Mouse (Mus musculus): ENCODE data around the gene Olfr460. TPM values are rescaled to one million over a fixed set of nuclear protein-coding genes. Genes with fewer than 3 reads are reported as not detected.
"Not testable (repeated sequence)": the region's sequence is repeated elsewhere in the genome, so short reads cannot be mapped to it uniquely, and the experiment has no call there.

Olfr460 gene
- polyA plus RNA-seq, 1 experiment from 2014 or later = not detected

- 56% methylated on average over 3 of the region's 3 CpGs for WGBS
- Histone ChIP-seq H3K4me1 (ENCODE audit: control insufficient read depth in 2 of 2, insufficient read depth in 2 of 2, low read length in 2 of 2) (no peaks in the 10 kb centered on the region), H3K27me3 (ENCODE audit: control insufficient read depth, insufficient read depth, low read length) (no peaks in the 10 kb centered on the region), H3K36me3 (ENCODE audit: control insufficient read depth, insufficient read depth, low read length) (no peaks in the 10 kb centered on the region), H3K4me2 (ENCODE audit: low read length) (no peak overlapping the region), H3K9me3 (ENCODE audit: control insufficient read depth, low read length) (no peaks in the 10 kb centered on the region), H3K27ac (replicated peaks in 1 of 2; ENCODE audit: control insufficient read depth in 1 of 2, insufficient read depth in 1 of 2, low read depth in 2 of 2, low read length in 2 of 2) (no peak overlapping the region), H3K9ac (ENCODE audit: low read length) (no peak overlapping the region), H3K4me3 (ENCODE audit: control insufficient read depth in 1 of 2, insufficient read depth in 1 of 2, low read depth in 1 of 2, low read length in 2 of 2) (no peak overlapping the region)
- ATAC-seq (ENCODE audit: insufficient number of reproducible peaks, insufficient read depth, low FRiP score, low read depth) = no peak
Measured at GRCm38 (mm10) chr6:40594804-40595550, 25.7 kb downstream of the Olfr460 start.

DNA sequence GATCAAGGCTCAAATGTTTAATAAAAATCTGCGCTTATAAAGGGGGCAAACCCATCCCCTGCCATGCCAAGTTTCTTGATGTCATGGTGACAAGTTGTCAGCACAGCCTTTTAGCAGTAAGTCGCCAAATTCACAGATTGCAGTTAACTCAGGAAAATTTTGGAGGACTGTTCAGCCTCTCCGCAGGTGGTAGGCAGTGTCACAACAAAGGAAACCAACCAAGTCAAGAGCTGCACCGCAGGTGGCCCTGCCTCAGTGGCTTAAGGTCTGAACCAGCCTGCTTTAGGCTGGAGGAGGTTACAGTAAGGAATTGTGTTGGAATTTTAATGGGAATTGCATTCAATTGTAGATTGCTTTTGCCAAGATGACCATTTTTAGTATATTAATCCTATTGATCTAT, 29.3 kb downstream of the Olfr460 start:
- not testable (repeated sequence) for H3K4me1 ChIP-seq (ENCODE audit: control insufficient read depth in 2 of 2, insufficient read depth in 2 of 2, low read length in 2 of 2); H3K27ac ChIP-seq (replicated peaks in 1 of 2; ENCODE audit: control insufficient read depth in 1 of 2, insufficient read depth in 1 of 2, low read depth in 2 of 2, low read length in 2 of 2); H3K36me3 ChIP-seq (ENCODE audit: control insufficient read depth, insufficient read depth, low read length); H3K4me3 ChIP-seq (ENCODE audit: control insufficient read depth in 1 of 2, insufficient read depth in 1 of 2, low read depth in 1 of 2, low read length in 2 of 2); H3K9ac ChIP-seq (ENCODE audit: low read length); ATAC-seq (ENCODE audit: insufficient number of reproducible peaks, insufficient read depth, low FRiP score, low read depth); H3K9me3 ChIP-seq (ENCODE audit: control insufficient read depth, low read length); H3K27me3 ChIP-seq (ENCODE audit: control insufficient read depth, insufficient read depth, low read length); H3K4me2 ChIP-seq (ENCODE audit: low read length)
- WGBS = 25% methylated on average over 4 of the region's 4 CpGs

- no peaks in the 10 kb centered on the region for H3K36me3 ChIP-seq (ENCODE audit: control insufficient read depth, insufficient read depth, low read length)
- H3K9ac ChIP-seq (ENCODE audit: low read length) = no peak overlapping the region
- H3K9me3 ChIP-seq (ENCODE audit: control insufficient read depth, low read length) = no peaks in the 10 kb centered on the region
- H3K27ac ChIP-seq (replicated peaks in 1 of 2; ENCODE audit: control insufficient read depth in 1 of 2, insufficient read depth in 1 of 2, low read depth in 2 of 2, low read length in 2 of 2) = no peak overlapping the region
- H3K27me3 ChIP-seq (ENCODE audit: control insufficient read depth, insufficient read depth, low read length) = no peaks in the 10 kb centered on the region
- no peak overlapping the region for H3K4me3 ChIP-seq (ENCODE audit: control insufficient read depth in 1 of 2, insufficient read depth in 1 of 2, low read depth in 1 of 2, low read length in 2 of 2)
- H3K4me2 ChIP-seq (ENCODE audit: low read length) = no peak overlapping the region
- no peaks in the 10 kb centered on the region for H3K4me1 ChIP-seq (ENCODE audit: control insufficient read depth in 2 of 2, insufficient read depth in 2 of 2, low read length in 2 of 2)
- ATAC-seq (ENCODE audit: insufficient number of reproducible peaks, insufficient read depth, low FRiP score, low read depth) = no peak
Measured at GRCm38 (mm10) chr6:40607431-40607830, 38.1 kb downstream of the Olfr460 start.

- no peak overlapping the region for H3K9ac ChIP-seq (ENCODE audit: low read length)
- no peak overlapping the region for H3K27ac ChIP-seq (replicated peaks in 1 of 2; ENCODE audit: control insufficient read depth in 1 of 2, insufficient read depth in 1 of 2, low read depth in 2 of 2, low read length in 2 of 2)
- no peak overlapping the region for H3K4me2 ChIP-seq (ENCODE audit: low read length)
- WGBS = 76% methylated on average over 8 of the region's 8 CpGs
- H3K4me3 ChIP-seq (ENCODE audit: control insufficient read depth in 1 of 2, insufficient read depth in 1 of 2, low read depth in 1 of 2, low read length in 2 of 2) = no peak overlapping the region
- no peaks in the 10 kb centered on the region for H3K9me3 ChIP-seq (ENCODE audit: control insufficient read depth, low read length)
- no peaks in the 10 kb centered on the region for H3K36me3 ChIP-seq (ENCODE audit: control insufficient read depth, insufficient read depth, low read length)
- H3K4me1 ChIP-seq (ENCODE audit: control insufficient read depth in 2 of 2, insufficient read depth in 2 of 2, low read length in 2 of 2) = no peaks in the 10 kb centered on the region
- no peaks in the 10 kb centered on the region for H3K27me3 ChIP-seq (ENCODE audit: control insufficient read depth, insufficient read depth, low read length)
- ATAC-seq (ENCODE audit: insufficient number of reproducible peaks, insufficient read depth, low FRiP score, low read depth) = no peak
Measured at GRCm38 (mm10) chr6:40610244-40610643, 41.0 kb downstream of the Olfr460 start.

DNA sequence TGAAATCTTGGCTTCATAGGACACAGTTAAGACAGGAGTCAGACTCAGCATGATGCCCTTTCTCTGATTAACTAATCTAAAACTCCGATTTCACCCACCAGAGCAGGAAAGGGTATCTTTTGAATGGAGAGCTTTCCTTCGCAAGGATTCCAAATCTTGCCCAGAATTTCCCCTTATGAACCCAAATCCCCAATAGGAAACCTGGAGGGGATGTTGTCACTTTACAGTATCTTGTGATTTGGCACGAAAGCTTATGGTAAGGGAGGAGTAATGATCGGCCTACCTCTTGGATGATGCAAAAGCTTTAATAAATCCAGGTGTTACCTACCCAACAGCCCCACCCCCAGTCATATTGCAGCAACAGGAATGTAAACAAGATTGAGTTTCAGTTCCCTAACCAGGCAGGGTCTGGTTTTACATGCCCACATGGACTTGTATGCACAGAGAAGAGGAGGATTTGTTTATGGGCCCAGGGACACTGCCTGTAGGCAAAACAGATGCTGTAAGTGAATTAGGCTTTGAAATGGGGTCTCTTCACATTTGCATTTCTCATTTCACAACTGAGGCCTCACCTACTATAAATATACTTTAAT, 44.1 kb downstream of the Olfr460 start, which contains the start of gene Tas2r138:
TSS of gene Tas2r138 (minus strand) at position 51 of the 593 bp plus-strand sequence.
- no peak within 1 kb of the TSS for H3K4me2 ChIP-seq (ENCODE audit: low read length)
- H3K9me3 ChIP-seq (ENCODE audit: control insufficient read depth, low read length) = no peaks in the 10 kb centered on the region
- ATAC-seq (ENCODE audit: insufficient number of reproducible peaks, insufficient read depth, low FRiP score, low read depth) = no peak
- no peaks in the 10 kb centered on the region for H3K36me3 ChIP-seq (ENCODE audit: control insufficient read depth, insufficient read depth, low read length)
- no peak within 1 kb of the TSS for H3K9ac ChIP-seq (ENCODE audit: low read length)
- H3K4me1 ChIP-seq (ENCODE audit: control insufficient read depth in 2 of 2, insufficient read depth in 2 of 2, low read length in 2 of 2) = no peaks in the 10 kb centered on the region
- H3K4me3 ChIP-seq (ENCODE audit: control insufficient read depth in 1 of 2, insufficient read depth in 1 of 2, low read depth in 1 of 2, low read length in 2 of 2) = no peak within 1 kb of the TSS
- no peak within 1 kb of the TSS for H3K27ac ChIP-seq (replicated peaks in 1 of 2; ENCODE audit: control insufficient read depth in 1 of 2, insufficient read depth in 1 of 2, low read depth in 2 of 2, low read length in 2 of 2)
- H3K27me3 ChIP-seq (ENCODE audit: control insufficient read depth, insufficient read depth, low read length) = no peaks in the 10 kb centered on the region
- 79% methylated on average over 4 of the region's 4 CpGs for WGBS

DNA sequence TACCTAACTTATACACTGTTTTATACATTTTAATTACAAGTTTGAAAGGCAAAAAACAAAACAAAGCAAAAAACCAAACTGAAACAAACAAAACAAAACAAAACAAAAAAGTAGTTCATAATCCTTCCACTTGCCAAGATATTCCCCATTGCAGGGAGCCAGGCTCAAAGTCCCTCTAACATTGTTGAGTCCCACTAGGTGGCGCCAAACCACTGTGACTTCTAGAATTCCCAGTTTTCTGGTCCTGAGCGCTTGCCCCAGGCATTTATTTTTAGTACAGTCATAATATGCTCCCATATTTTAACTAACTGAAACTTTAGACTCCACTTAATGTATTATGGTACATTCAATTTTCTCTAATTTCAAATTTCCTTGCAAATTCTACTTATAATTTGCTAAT, 48.7 kb downstream of the Olfr460 start:
- Histone ChIP-seq H3K9ac (ENCODE audit: low read length) (no peak overlapping the region), H3K4me3 (ENCODE audit: control insufficient read depth in 1 of 2, insufficient read depth in 1 of 2, low read depth in 1 of 2, low read length in 2 of 2) (no peak overlapping the region), H3K36me3 (ENCODE audit: control insufficient read depth, insufficient read depth, low read length) (no peaks in the 10 kb centered on the region), H3K9me3 (ENCODE audit: control insufficient read depth, low read length) (no peaks in the 10 kb centered on the region), H3K4me1 (ENCODE audit: control insufficient read depth in 2 of 2, insufficient read depth in 2 of 2, low read length in 2 of 2) (no peaks in the 10 kb centered on the region), H3K4me2 (ENCODE audit: low read length) (no peak overlapping the region), H3K27ac (replicated peaks in 1 of 2; ENCODE audit: control insufficient read depth in 1 of 2, insufficient read depth in 1 of 2, low read depth in 2 of 2, low read length in 2 of 2) (no peak overlapping the region), H3K27me3 (ENCODE audit: control insufficient read depth, insufficient read depth, low read length) (no peaks in the 10 kb centered on the region)
- ATAC-seq (ENCODE audit: insufficient number of reproducible peaks, insufficient read depth, low FRiP score, low read depth) = no peak
- 9% methylated on average over 2 of the region's 2 CpGs for WGBS

Measured in heart, embryonic 14.5 days (tissue).